Comparison of ENCODE assay signal across 9 mouse cellular contexts in the genomic region with DNA sequence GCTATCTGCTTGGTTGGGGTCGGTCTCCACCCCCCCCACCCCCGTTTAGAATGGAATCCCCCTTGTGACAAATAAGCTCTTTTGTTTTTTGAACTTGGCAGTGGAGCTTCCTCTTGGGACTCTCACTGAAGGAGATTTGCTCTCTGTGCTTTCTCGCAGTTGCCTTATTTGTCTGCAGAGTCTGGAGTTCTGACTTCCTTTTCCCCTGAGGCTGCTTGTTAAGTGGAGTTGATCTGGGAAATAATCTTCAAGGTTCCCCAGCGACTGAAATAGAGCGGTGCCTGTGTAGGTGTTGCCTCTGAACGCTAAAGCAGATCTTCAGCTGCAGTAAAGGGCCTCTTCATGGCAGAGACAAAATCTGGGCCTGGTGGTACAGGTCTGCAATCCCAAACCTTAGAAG. TPM values are rescaled to one million over a fixed set of nuclear protein-coding genes. Genes with fewer than 3 reads are reported as not detected.
DNase-seq lines count a peak whose midpoint lies in the region; ATAC-seq and TF ChIP-seq lines count a peak whose summit lies in the region.
"Had no signal": no experiment of that assay in that cellular context is flagged by ENCODE, and none has a peak within 500 bp of the region (broad histone marks: within the 10 kb centered on the region; RNA-seq: fewer than 3 reads in every experiment).

No protein-coding gene starts in this region.

- no peaks in the 10 kb centered on the region for H3K36me3 ChIP-seq in kidney, embryonic 14.5 days (ENCODE audit: control insufficient read depth, insufficient read depth, low read length)
- H3K36me3 ChIP-seq in ES-Bruce4 (ENCODE audit: control insufficient read depth, insufficient read depth, low read length, poor library complexity, severe bottlenecking), result no peaks in the 10 kb centered on the region
- H3K36me3 ChIP-seq in forebrain, postnatal 0 days (ENCODE audit: insufficient read depth), result no peaks in the 10 kb centered on the region
- no peaks in the 10 kb centered on the region for H3K36me3 ChIP-seq in limb, embryonic 13.5 days

- peak overlapping the region; percentile 53; the same call in 1 of the 2 replicates for H3K27ac ChIP-seq in kidney, embryonic 14.5 days (ENCODE audit: low read depth, low read length)
- 0 out of 2 replicates have a peak overlapping the region, but pooled peaks have one; percentile 3 for H3K27ac ChIP-seq in ES-Bruce4 (ENCODE audit: insufficient read depth, low read length)
- 0 out of 2 replicates have a peak overlapping the region, but pooled peaks have one; percentile 24 for H3K27ac ChIP-seq in forebrain, postnatal 0 days (ENCODE audit: low read depth, low read length)
- peak overlapping the region; percentile 69 for H3K27ac ChIP-seq in limb, embryonic 13.5 days

- H3K4me2 ChIP-seq in kidney, embryonic 14.5 days (replicated peaks; ENCODE audit: low read depth, low read length), result no peak overlapping the region
- no peak overlapping the region for H3K4me2 ChIP-seq in forebrain, postnatal 0 days (ENCODE audit: low read depth)
- 0 out of 2 replicates have a peak overlapping the region, but pooled peaks have one; percentile 21 for H3K4me2 ChIP-seq in limb, embryonic 13.5 days (replicated peaks)

- H3K4me1 ChIP-seq in kidney, embryonic 14.5 days (ENCODE audit: control insufficient read depth, insufficient read depth, low read length), result peaks cover 54% of the 10 kb centered on the region
- peaks cover 11% of the 10 kb centered on the region for H3K4me1 ChIP-seq in ES-Bruce4 (ENCODE audit: control insufficient read depth, insufficient read depth, low read length)
- H3K4me1 ChIP-seq in forebrain, postnatal 0 days (ENCODE audit: insufficient read depth), result no peaks in the 10 kb centered on the region; the same call in 1 of the 2 replicates
- peaks cover 78% of the 10 kb centered on the region for H3K4me1 ChIP-seq in limb, embryonic 13.5 days

- TF ChIP-seq CTCF in ES-Bruce4 (IDR thresholded peaks at IDR 0.05; ENCODE audit: low read depth, low read length), result no peak
- TF ChIP-seq CTCF in forebrain, postnatal 0 days (IDR thresholded peaks at IDR 0.05; ENCODE audit: low read depth), result no peak

- no peak for ATAC-seq in kidney, embryonic 14.5 days (ENCODE audit: low FRiP score, low TSS enrichment)
- ATAC-seq in forebrain, postnatal 0 days, result 0 out of 2 replicates have a peak, but pooled peaks have one; percentile 27
- no peak for ATAC-seq in limb, embryonic 13.5 days (ENCODE audit: low FRiP score, low read depth)
- ATAC-seq: Patski had no signal

- H3K27me3 ChIP-seq in kidney, embryonic 14.5 days (ENCODE audit: control insufficient read depth, insufficient read depth, low read length), result no peaks in the 10 kb centered on the region
- no peaks in the 10 kb centered on the region for H3K27me3 ChIP-seq in ES-Bruce4 (ENCODE audit: control insufficient read depth, insufficient read depth, low read length, poor library complexity, severe bottlenecking)
- no peaks in the 10 kb centered on the region for H3K27me3 ChIP-seq in forebrain, postnatal 0 days (ENCODE audit: insufficient read depth, low read length)
- no peaks in the 10 kb centered on the region for H3K27me3 ChIP-seq in limb, embryonic 13.5 days
- H3K27me3 ChIP-seq: Patski had no signal

- H3K9me3 ChIP-seq in kidney, embryonic 14.5 days (ENCODE audit: control insufficient read depth, low read length), result no peaks in the 10 kb centered on the region
- H3K9me3 ChIP-seq in ES-Bruce4 (replicated peaks; ENCODE audit: control insufficient read depth, insufficient read depth, low read length, poor library complexity, severe bottlenecking), result no peaks in the 10 kb centered on the region
- no peaks in the 10 kb centered on the region for H3K9me3 ChIP-seq in forebrain, postnatal 0 days (ENCODE audit: low read length)
- H3K9me3 ChIP-seq in limb, embryonic 13.5 days, result no peaks in the 10 kb centered on the region

- no peak overlapping the region for H3K4me3 ChIP-seq in kidney, embryonic 14.5 days (ENCODE audit: low read length)
- H3K4me3 ChIP-seq in ES-Bruce4 (ENCODE audit: low read depth, low read length), result no peak overlapping the region
- H3K4me3 ChIP-seq in forebrain, postnatal 0 days (ENCODE audit: low read depth, low read length), result no peak overlapping the region
- H3K4me3 ChIP-seq in limb, embryonic 13.5 days, result no peak overlapping the region

- no peak for TF ChIP-seq EP300 in ES-Bruce4 (IDR thresholded peaks at IDR 0.05; ENCODE audit: insufficient read depth, low read depth, low read length)

- no peak overlapping the region for H3K9ac ChIP-seq in kidney, embryonic 14.5 days (ENCODE audit: low read depth, low read length)
- H3K9ac ChIP-seq in ES-Bruce4 (ENCODE audit: low read depth, poor library complexity, severe bottlenecking), result 0 out of 2 replicates have a peak overlapping the region, but pooled peaks have one; percentile 13
- H3K9ac ChIP-seq in forebrain, postnatal 0 days, result no peak overlapping the region
- H3K9ac ChIP-seq in limb, embryonic 13.5 days, result no peak overlapping the region

- no peak for DNase-seq in kidney, postnatal 4 days
- DNase-seq in forebrain, postnatal 0 days, result no peak
- DNase-seq in ovary, postnatal 36 days (ENCODE audit: low spot score), result no peak
- DNase-seq in cerebellum, adult 11-12 months, result no peak
- no peak for DNase-seq in yolk sac, embryonic 10.5 days (ENCODE audit: low spot score)

- WGBS in kidney, embryonic 14.5 days, result 20% methylated on average over 6 of the region's 6 CpGs
- WGBS in forebrain, postnatal 0 days, result 24% methylated on average over 6 of the region's 6 CpGs
- 4% methylated on average over 6 of the region's 6 CpGs for WGBS in limb, embryonic 13.5 days

- no peak for TF ChIP-seq POLR2A in ES-Bruce4 (IDR thresholded peaks at IDR 0.05; ENCODE audit: insufficient read depth, low read length)

RNA-seq across cellular contexts. Expression of gene Reep3, which starts 18.4 kb away (rescaled TPM):
- 43.5 and 50.6 TPM in 2 replicates for polyA plus RNA-seq in kidney, embryonic 14.5 days (2014; fragmentation: Nextera tagmentation; extraction: Ambion mirVana)
- polyA plus RNA-seq in ES-Bruce4 (2011; ENCODE audit: insufficient read depth, insufficient read length, low read depth, missing spikeins), result 47.9 and 50.5 TPM in 2 replicates
- total RNA-seq in forebrain, postnatal 0 days (2014; rRNA removed), result 21.7 and 30.8 TPM in 2 replicates
- polyA plus RNA-seq in forebrain, postnatal 0 days (2015; fragmentation: Nextera tagmentation; extraction: Ambion mirVana), result 18.8 and 23.7 TPM in 2 replicates
- polyA plus RNA-seq in limb, embryonic 13.5 days (2015; fragmentation: Nextera tagmentation; extraction: Ambion mirVana), result 48.6 and 50.3 TPM in 2 replicates

RNA-seq across cellular contexts. Expression of gene Jmjd1c, which starts 19.2 kb away (rescaled TPM):
- polyA plus RNA-seq in kidney, embryonic 14.5 days (2014; fragmentation: Nextera tagmentation; extraction: Ambion mirVana), result 51.1 and 54.9 TPM in 2 replicates
- polyA plus RNA-seq in ES-Bruce4 (2011; ENCODE audit: insufficient read depth, insufficient read length, low read depth, missing spikeins), result 123 and 141 TPM in 2 replicates
- 67.1 and 76.8 TPM in 2 replicates for total RNA-seq in forebrain, postnatal 0 days (2014; rRNA removed)
- polyA plus RNA-seq in forebrain, postnatal 0 days (2015; fragmentation: Nextera tagmentation; extraction: Ambion mirVana), result 29.6 and 44.4 TPM in 2 replicates
- 47.3 and 52.4 TPM in 2 replicates for polyA plus RNA-seq in limb, embryonic 13.5 days (2015; fragmentation: Nextera tagmentation; extraction: Ambion mirVana)

Comparison
In these comparisons a context has a peak if more than half of its experiments do, and no peak if none do; other contexts are left out.
1. H3K27ac ChIP-seq: peak in every context shown above with its lines; median percentile 69 in limb, embryonic 13.5 days; 53 in kidney, embryonic 14.5 days; 24 in forebrain, postnatal 0 days; 3 in ES-Bruce4.